Mouse (Mus musculus): ENCODE data around the gene Lrrc74a.

Lrrc74a gene

GRCm38 (mm10) chr12:86779206-86779989, 45.2 kb downstream of the Lrrc74a start:
- DNase-seq (ENCODE audit: extremely low read depth, low read depth, low spot score), result no peak

DNA sequence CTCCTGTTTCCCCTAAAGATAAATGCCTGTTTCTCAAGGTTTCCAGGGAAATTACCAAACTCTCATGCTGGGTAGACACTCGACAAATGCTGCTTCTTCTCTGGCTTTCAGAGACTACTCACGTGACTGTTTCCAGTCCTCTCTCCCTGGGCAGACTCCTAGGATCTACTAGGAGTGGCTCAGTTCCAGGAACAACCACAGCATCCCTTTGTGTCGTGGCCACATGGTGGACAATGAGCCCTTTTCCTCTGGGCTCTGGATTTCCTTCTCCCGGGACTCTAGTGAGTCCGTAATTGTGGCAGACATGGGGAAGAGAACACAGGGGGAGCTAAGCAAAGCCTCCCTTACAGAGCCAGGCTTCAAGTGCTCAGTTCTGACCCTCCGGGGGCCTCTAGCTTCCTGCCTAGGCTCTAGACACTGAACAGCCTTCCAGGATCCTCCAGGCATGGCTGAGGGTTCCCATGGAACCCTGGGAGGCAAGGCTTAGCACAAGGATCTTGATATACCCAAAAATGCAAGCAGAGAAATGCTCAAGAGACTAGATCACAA, 47.6 kb downstream of the Lrrc74a start:
- no peak for DNase-seq (ENCODE audit: extremely low read depth, low read depth, low spot score)

DNA sequence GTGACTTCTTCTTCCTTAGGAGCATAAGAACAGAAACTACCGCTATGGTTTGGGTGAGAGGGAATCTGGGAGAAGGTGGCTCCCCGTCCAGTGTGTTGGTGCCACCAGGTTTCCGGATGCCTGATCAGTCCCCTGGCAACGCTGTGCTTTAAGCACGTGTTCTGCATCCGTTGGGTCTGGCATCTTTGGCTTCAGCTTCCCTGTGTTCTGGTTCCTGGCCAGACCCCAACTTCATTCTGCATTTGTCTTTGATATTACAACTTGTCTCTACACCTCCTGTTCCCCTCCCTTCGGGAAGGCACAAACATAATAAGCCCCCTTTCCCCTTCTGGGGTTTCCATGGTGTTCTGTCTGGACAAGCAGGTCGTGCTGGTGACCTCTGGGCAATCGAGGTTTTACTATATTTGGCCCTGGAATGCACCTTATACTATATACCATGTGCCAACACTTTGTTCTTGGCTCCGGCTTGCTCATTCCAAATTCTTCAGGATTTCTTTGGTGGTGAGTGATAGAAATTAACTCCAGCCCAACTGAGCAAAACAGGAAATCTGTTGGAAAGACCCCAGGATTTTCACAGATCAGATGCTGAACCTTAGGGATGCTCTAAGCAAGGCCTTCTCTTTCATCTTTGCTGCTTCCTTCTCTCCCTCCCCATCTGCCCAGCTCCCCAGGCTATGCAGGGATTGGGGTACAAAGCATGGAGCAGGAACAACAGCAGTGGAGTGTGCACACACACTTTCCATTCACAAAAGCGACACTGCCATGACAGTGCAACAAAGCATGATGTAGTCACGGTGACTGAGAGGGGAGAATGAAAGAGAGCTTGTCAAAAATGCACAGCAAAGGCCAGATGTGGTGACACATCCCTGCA, 52.2 kb downstream of the Lrrc74a start:
- DNase-seq (ENCODE audit: extremely low read depth, low read depth, low spot score), result no peak

GRCm38 (mm10) chr12:86787020-86787553, 52.9 kb downstream of the Lrrc74a start:
- no peak for DNase-seq (ENCODE audit: extremely low read depth, low read depth, low spot score)

DNA sequence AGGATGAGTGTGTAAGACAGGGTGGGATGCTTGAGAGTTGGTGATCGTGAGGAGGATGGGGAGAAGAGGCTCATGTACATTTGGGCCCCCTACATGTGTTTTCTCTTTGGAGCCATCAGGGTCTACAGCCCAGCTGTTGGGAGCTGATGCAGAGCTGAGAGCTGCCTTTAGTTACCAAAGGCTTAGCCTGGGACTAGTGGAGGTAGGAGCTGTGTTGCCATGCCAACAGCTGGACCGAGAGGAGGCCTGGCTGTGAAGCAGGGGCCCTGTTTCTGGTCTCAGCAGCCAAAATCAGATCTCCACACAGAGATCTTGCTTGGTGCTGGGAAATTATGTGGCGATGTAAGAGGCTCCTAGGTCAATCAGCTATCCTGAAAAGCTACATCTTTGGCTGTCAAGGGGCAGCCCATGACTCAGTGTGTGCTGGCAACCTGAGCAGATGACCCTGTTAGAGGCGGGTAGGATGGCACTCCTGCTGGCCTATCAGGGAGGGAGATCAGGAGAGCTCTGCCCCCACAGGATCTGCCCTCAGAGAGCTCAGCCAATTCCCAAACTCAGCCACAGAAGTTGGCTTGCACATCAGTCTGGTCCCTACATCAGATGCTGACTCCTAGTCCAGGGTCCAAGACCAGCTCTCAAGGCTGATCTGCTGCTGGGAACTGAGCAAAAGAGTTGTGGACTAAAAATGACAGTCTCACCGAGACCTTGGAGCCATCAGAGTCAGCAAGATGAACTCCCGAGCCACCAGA, 56.1 kb downstream of the Lrrc74a start:
- no peak for DNase-seq (ENCODE audit: extremely low read depth, low read depth, low spot score)

- no peak for DNase-seq (ENCODE audit: extremely low read depth, low read depth, low spot score)
Measured at GRCm38 (mm10) chr12:86790849-86791127, 56.6 kb downstream of the Lrrc74a start.

- DNase-seq (ENCODE audit: extremely low read depth, low read depth, low spot score), result no peak
Measured at GRCm38 (mm10) chr12:86791987-86792386, 57.8 kb downstream of the Lrrc74a start.

- no peak for DNase-seq (ENCODE audit: extremely low read depth, low read depth, low spot score)
Measured at GRCm38 (mm10) chr12:86793830-86794229, 59.7 kb downstream of the Lrrc74a start.

DNA sequence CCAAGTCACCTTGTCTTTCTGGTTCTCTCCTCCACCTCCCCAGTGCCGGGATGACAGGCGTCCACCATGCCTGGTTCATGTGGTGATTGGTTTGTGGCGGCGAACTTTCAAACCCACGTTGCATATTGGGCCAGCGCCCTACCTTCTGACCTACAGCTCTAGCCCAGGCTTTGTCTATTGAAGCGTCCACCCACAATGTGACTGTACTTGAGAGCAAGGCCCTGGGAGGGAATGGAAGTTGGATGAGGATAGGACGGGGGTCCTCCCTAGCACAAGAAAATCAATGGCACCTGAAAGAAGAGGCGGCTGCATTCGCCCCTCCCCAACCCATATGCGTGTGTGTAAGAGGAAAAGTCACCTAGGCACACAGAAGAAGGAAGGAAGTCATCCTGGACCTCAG, 60.2 kb downstream of the Lrrc74a start:
- no peak for DNase-seq (ENCODE audit: extremely low read depth, low read depth, low spot score)

- no peak for DNase-seq (ENCODE audit: extremely low read depth, low read depth, low spot score)
Measured at GRCm38 (mm10) chr12:86795076-86795837, 61.1 kb downstream of the Lrrc74a start.

GRCm38 (mm10) chr12:86795838-86796232, 61.7 kb downstream of the Lrrc74a start:
- no peak for DNase-seq (ENCODE audit: extremely low read depth, low read depth, low spot score)

GRCm38 (mm10) chr12:86796351-86796750, 62.2 kb downstream of the Lrrc74a start:
- no peak for DNase-seq (ENCODE audit: extremely low read depth, low read depth, low spot score)

DNA sequence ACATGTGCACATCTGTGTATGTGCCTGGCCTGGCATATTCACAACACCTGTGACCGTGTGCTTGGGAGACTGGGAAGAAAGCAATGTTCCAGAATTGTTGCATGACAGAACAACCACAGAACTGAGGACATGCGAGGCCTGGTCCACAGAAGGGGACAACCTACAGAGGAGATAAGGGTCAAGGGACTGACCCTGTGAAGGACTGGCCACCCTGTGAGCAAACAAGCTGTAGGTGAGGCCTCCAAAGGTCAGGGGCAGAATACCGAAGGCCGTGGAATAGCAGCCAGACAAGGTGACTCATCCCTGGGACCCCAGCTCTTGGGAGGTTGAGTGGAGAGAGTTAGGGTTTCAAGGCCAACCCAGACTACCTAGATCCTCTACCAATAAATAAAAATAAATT, 63.6 kb downstream of the Lrrc74a start:
- DNase-seq (ENCODE audit: extremely low read depth, low read depth, low spot score), result no peak

- DNase-seq (ENCODE audit: extremely low read depth, low read depth, low spot score), result peak; percentile 84
Measured at GRCm38 (mm10) chr12:86798773-86799540, 64.8 kb downstream of the Lrrc74a start.

GRCm38 (mm10) chr12:86799786-86800185, 65.6 kb downstream of the Lrrc74a start:
- DNase-seq (ENCODE audit: extremely low read depth, low read depth, low spot score), result no peak

GRCm38 (mm10) chr12:86800336-86800735, 66.2 kb downstream of the Lrrc74a start:
- DNase-seq (ENCODE audit: extremely low read depth, low read depth, low spot score), result no peak

GRCm38 (mm10) chr12:86800765-86801147, 66.6 kb downstream of the Lrrc74a start:
- peak; percentile 92 for DNase-seq (ENCODE audit: extremely low read depth, low read depth, low spot score)

GRCm38 (mm10) chr12:86801148-86802004, 67.2 kb downstream of the Lrrc74a start:
- peak; percentile 77 for DNase-seq (ENCODE audit: extremely low read depth, low read depth, low spot score)
